Mouse (Mus musculus): Measurements from ENCODE around the gene Schip1. TPM values are rescaled to one million over a fixed set of nuclear protein-coding genes. Genes with fewer than 3 reads are reported as not detected.
"Not testable (repeated sequence)": the region's sequence is repeated elsewhere in the genome, so short reads cannot be mapped to it uniquely, and the experiment has no call there.

Schip1 gene
- polyA plus RNA-seq, 1 experiment from 2014 or later = 60.3 TPM

- H3K4me1 ChIP-seq (ENCODE audit: control insufficient read depth, insufficient read depth, low read length) = no peaks in the 10 kb centered on the region
- H3K9me3 ChIP-seq (replicated peaks; ENCODE audit: control insufficient read depth, low read length) = no peaks in the 10 kb centered on the region
- peak overlapping the region; percentile 51 for H3K4me2 ChIP-seq (ENCODE audit: low read depth, low read length)
- 46% methylated on average over 23 of the region's 23 CpGs for WGBS
- no peak for ATAC-seq (replicated peaks; ENCODE audit: extremely low read depth, insufficient read depth, low FRiP score)
- H3K4me3 ChIP-seq (ENCODE audit: low read length) = peak overlapping the region; percentile 44
- H3K27ac ChIP-seq (ENCODE audit: low read length) = no peak overlapping the region
- H3K27me3 ChIP-seq (ENCODE audit: control insufficient read depth, insufficient read depth, low read length) = no peaks in the 10 kb centered on the region
- no peak overlapping the region; the same call in 1 of the 2 replicates for H3K9ac ChIP-seq (ENCODE audit: low read length)
- H3K36me3 ChIP-seq (ENCODE audit: control insufficient read depth, insufficient read depth) = no peaks in the 10 kb centered on the region
These were observed 8.0 kb upstream of the Schip1 start for GRCm38 (mm10) chr3:68056373-68057275.

- no peak overlapping the region for H3K27ac ChIP-seq (ENCODE audit: low read length)
- no peak for ATAC-seq (replicated peaks; ENCODE audit: extremely low read depth, insufficient read depth, low FRiP score)
- 51% methylated on average over 2 of the region's 2 CpGs for WGBS
- H3K4me3 ChIP-seq (ENCODE audit: low read length) = no peak overlapping the region
- no peak overlapping the region for H3K4me2 ChIP-seq (ENCODE audit: low read depth, low read length)
- H3K27me3 ChIP-seq (ENCODE audit: control insufficient read depth, insufficient read depth, low read length) = peaks cover 2% of the 10 kb centered on the region; the same call in 1 of the 2 replicates
- H3K36me3 ChIP-seq (ENCODE audit: control insufficient read depth, insufficient read depth) = no peaks in the 10 kb centered on the region
- no peak overlapping the region for H3K9ac ChIP-seq (ENCODE audit: low read length)
- no peaks in the 10 kb centered on the region for H3K9me3 ChIP-seq (replicated peaks; ENCODE audit: control insufficient read depth, low read length)
- H3K4me1 ChIP-seq (ENCODE audit: control insufficient read depth, insufficient read depth, low read length) = no peaks in the 10 kb centered on the region
These were observed 5.3 kb upstream of the Schip1 start for GRCm38 (mm10) chr3:68059162-68059800.

GRCm38 (mm10) chr3:68071395-68072386 is 7.1 kb downstream of the Schip1 start:
- H3K27ac ChIP-seq (ENCODE audit: low read length) = no peak overlapping the region
- no peak for ATAC-seq (replicated peaks; ENCODE audit: extremely low read depth, insufficient read depth, low FRiP score)
- no peaks in the 10 kb centered on the region for H3K36me3 ChIP-seq (ENCODE audit: control insufficient read depth, insufficient read depth)
- H3K4me2 ChIP-seq (ENCODE audit: low read depth, low read length) = no peak overlapping the region
- H3K27me3 ChIP-seq (ENCODE audit: control insufficient read depth, insufficient read depth, low read length) = no peaks in the 10 kb centered on the region
- H3K9ac ChIP-seq (ENCODE audit: low read length) = no peak overlapping the region
- no peak overlapping the region for H3K4me3 ChIP-seq (ENCODE audit: low read length)
- no peaks in the 10 kb centered on the region for H3K4me1 ChIP-seq (ENCODE audit: control insufficient read depth, insufficient read depth, low read length)
- 51% methylated on average over 9 of the region's 9 CpGs for WGBS
- H3K9me3 ChIP-seq (replicated peaks; ENCODE audit: control insufficient read depth, low read length) = no peaks in the 10 kb centered on the region

- ATAC-seq (replicated peaks; ENCODE audit: extremely low read depth, insufficient read depth, low FRiP score) = no peak
- H3K27ac ChIP-seq (ENCODE audit: low read length) = no peak overlapping the region
- 56% methylated on average over 4 of the region's 4 CpGs for WGBS
- H3K36me3 ChIP-seq (ENCODE audit: control insufficient read depth, insufficient read depth) = no peaks in the 10 kb centered on the region
- H3K4me1 ChIP-seq (ENCODE audit: control insufficient read depth, insufficient read depth, low read length) = no peaks in the 10 kb centered on the region
- no peak overlapping the region for H3K4me3 ChIP-seq (ENCODE audit: low read length)
- H3K9me3 ChIP-seq (replicated peaks; ENCODE audit: control insufficient read depth, low read length) = no peaks in the 10 kb centered on the region
- H3K27me3 ChIP-seq (ENCODE audit: control insufficient read depth, insufficient read depth, low read length) = no peaks in the 10 kb centered on the region
- H3K9ac ChIP-seq (ENCODE audit: low read length) = no peak overlapping the region
- no peak overlapping the region for H3K4me2 ChIP-seq (ENCODE audit: low read depth, low read length)
These were observed 12.8 kb downstream of the Schip1 start for GRCm38 (mm10) chr3:68077406-68077805.

GRCm38 (mm10) chr3:68085024-68085423 is 20.4 kb downstream of the Schip1 start:
- H3K9me3 ChIP-seq (replicated peaks; ENCODE audit: control insufficient read depth, low read length) = no peaks in the 10 kb centered on the region
- H3K4me3 ChIP-seq (ENCODE audit: low read length) = no peak overlapping the region
- no peaks in the 10 kb centered on the region for H3K27me3 ChIP-seq (ENCODE audit: control insufficient read depth, insufficient read depth, low read length)
- H3K4me1 ChIP-seq (ENCODE audit: control insufficient read depth, insufficient read depth, low read length) = no peaks in the 10 kb centered on the region
- H3K9ac ChIP-seq (ENCODE audit: low read length) = no peak overlapping the region
- no peak for ATAC-seq (replicated peaks; ENCODE audit: extremely low read depth, insufficient read depth, low FRiP score)
- no peak overlapping the region for H3K4me2 ChIP-seq (ENCODE audit: low read depth, low read length)
- no peak overlapping the region for H3K27ac ChIP-seq (ENCODE audit: low read length)
- H3K36me3 ChIP-seq (ENCODE audit: control insufficient read depth, insufficient read depth) = no peaks in the 10 kb centered on the region
- 74% methylated on average over 2 of the region's 2 CpGs for WGBS

- Histone ChIP-seq H3K27me3 (ENCODE audit: control insufficient read depth, insufficient read depth, low read length) (no peaks in the 10 kb centered on the region), H3K4me1 (ENCODE audit: control insufficient read depth, insufficient read depth, low read length) (no peaks in the 10 kb centered on the region), H3K9ac (ENCODE audit: low read length) (no peak overlapping the region), H3K9me3 (replicated peaks; ENCODE audit: control insufficient read depth, low read length) (no peaks in the 10 kb centered on the region), H3K4me2 (ENCODE audit: low read depth, low read length) (no peak overlapping the region), H3K4me3 (ENCODE audit: low read length) (no peak overlapping the region), H3K27ac (ENCODE audit: low read length) (no peak overlapping the region), H3K36me3 (ENCODE audit: control insufficient read depth, insufficient read depth) (no peaks in the 10 kb centered on the region)
- 71% methylated on average over 4 of the region's 4 CpGs for WGBS
- no peak for ATAC-seq (replicated peaks; ENCODE audit: extremely low read depth, insufficient read depth, low FRiP score)
These were observed 27.5 kb downstream of the Schip1 start for GRCm38 (mm10) chr3:68092108-68092507.

GRCm38 (mm10) chr3:68096724-68097431 is 32.3 kb downstream of the Schip1 start:
- Histone ChIP-seq H3K4me2 (ENCODE audit: low read depth, low read length) (no peak overlapping the region), H3K27ac (ENCODE audit: low read length) (no peak overlapping the region), H3K4me3 (ENCODE audit: low read length) (no peak overlapping the region), H3K36me3 (ENCODE audit: control insufficient read depth, insufficient read depth) (no peaks in the 10 kb centered on the region), H3K9ac (ENCODE audit: low read length) (no peak overlapping the region), H3K9me3 (replicated peaks; ENCODE audit: control insufficient read depth, low read length) (no peaks in the 10 kb centered on the region), H3K4me1 (ENCODE audit: control insufficient read depth, insufficient read depth, low read length) (no peaks in the 10 kb centered on the region), H3K27me3 (ENCODE audit: control insufficient read depth, insufficient read depth, low read length) (no peaks in the 10 kb centered on the region)
- 74% methylated on average over 4 of the region's 4 CpGs for WGBS
- ATAC-seq (replicated peaks; ENCODE audit: extremely low read depth, insufficient read depth, low FRiP score) = no peak

- not testable (repeated sequence) for H3K9ac ChIP-seq (ENCODE audit: low read length); ATAC-seq (replicated peaks; ENCODE audit: extremely low read depth, insufficient read depth, low FRiP score); H3K36me3 ChIP-seq (ENCODE audit: control insufficient read depth, insufficient read depth); H3K27me3 ChIP-seq (ENCODE audit: control insufficient read depth, insufficient read depth, low read length); H3K4me2 ChIP-seq (ENCODE audit: low read depth, low read length); H3K4me1 ChIP-seq (ENCODE audit: control insufficient read depth, insufficient read depth, low read length); H3K4me3 ChIP-seq (ENCODE audit: low read length); H3K27ac ChIP-seq (ENCODE audit: low read length); H3K9me3 ChIP-seq (replicated peaks; ENCODE audit: control insufficient read depth, low read length)
- WGBS = 86% methylated on average over 6 of the region's 6 CpGs
These were observed 35.0 kb downstream of the Schip1 start for GRCm38 (mm10) chr3:68099561-68099960.
